Mouse (Mus musculus): ENCODE data around the gene Ralgps1. TPM values are rescaled to one million over a fixed set of nuclear protein-coding genes. Genes with fewer than 3 reads are reported as not detected.

Gene Ralgps1
- total and polyA plus RNA-seq, 3 experiments = 0.89 to 2.6 TPM; not detected in 1

DNA sequence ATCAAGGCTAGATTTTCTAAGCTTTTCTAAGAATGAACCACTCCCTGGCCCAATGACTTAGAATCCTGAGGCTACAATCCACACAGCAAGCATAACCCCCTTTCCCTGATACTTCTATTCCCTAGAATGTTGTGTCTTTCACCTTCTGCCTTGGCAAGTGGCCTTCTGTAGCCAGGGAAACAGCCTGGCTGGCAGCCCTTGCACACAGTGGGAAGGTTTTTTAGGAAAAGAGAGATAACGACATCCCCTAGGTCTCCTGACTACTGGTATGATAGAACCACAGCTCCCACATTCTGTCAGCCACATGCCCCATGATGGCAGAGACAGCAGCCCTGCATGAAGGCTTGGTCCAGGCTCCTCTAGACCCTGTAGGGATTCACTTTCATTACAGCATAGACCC, 99.8 kb downstream of the Ralgps1 start:
- H3K4me3 ChIP-seq (ENCODE audit: control insufficient read depth in 1 of 2, insufficient read depth in 1 of 2, low read depth in 2 of 2, low read length in 2 of 2) = no peak overlapping the region
- no peak for TF ChIP-seq CHD2 (IDR thresholded peaks at IDR 0.05; ENCODE audit: low read length)
- TF ChIP-seq JUND (IDR thresholded peaks at IDR 0.05; ENCODE audit: low read depth, low read length) = no peak
- TF ChIP-seq TAL1 (IDR thresholded peaks at IDR 0.05; ENCODE audit: low read length) = no peak
- H3K36me3 ChIP-seq (ENCODE audit: control insufficient read depth in 1 of 2, insufficient read depth in 2 of 2, low read length in 2 of 2) = no peaks in the 10 kb centered on the region
- H3K9ac ChIP-seq (ENCODE audit: control insufficient read depth, low read depth, low read length, poor library complexity, severe bottlenecking) = no peak overlapping the region
- H3K27ac ChIP-seq (ENCODE audit: control insufficient read depth, low read depth, low read length) = no peak overlapping the region
- no peaks in the 10 kb centered on the region for H3K4me1 ChIP-seq (ENCODE audit: control insufficient read depth in 1 of 2, insufficient read depth in 2 of 2, low read length in 2 of 2)
- no peak for DNase-seq (ENCODE audit: low read depth, low spot score)
- no peaks in the 10 kb centered on the region for H3K79me2 ChIP-seq (ENCODE audit: control insufficient read depth, insufficient read depth, low read length, poor library complexity)
- H3K27me3 ChIP-seq (ENCODE audit: control insufficient read depth in 1 of 2, insufficient read depth in 2 of 2, low read length in 2 of 2) = no peaks in the 10 kb centered on the region
- no peaks in the 10 kb centered on the region for H3K9me3 ChIP-seq (replicated peaks; ENCODE audit: insufficient read depth, low read length)

DNA sequence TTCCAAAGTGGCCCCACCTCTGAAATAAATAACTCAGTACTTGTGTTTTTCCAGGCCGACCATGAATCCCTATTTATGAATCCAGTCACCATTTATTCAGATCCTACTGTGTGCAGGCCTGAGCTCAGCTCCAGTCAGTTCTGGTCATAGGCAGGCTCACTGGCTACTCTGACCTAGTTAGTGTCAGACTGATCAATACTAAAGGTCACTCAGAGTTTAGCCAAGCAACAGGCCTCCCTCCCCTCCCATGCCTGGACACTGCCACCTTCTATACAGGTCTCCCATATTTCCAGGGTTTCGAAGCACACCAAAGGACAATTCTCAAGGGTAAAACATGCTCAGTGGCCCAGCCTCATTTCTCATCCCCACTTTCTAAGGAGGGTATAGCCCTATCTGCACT, 100.7 kb downstream of the Ralgps1 start:
- Histone ChIP-seq H3K4me1 (ENCODE audit: control insufficient read depth in 1 of 2, insufficient read depth in 2 of 2, low read length in 2 of 2) (no peaks in the 10 kb centered on the region), H3K4me3 (ENCODE audit: control insufficient read depth in 1 of 2, insufficient read depth in 1 of 2, low read depth in 2 of 2, low read length in 2 of 2) (no peak overlapping the region), H3K36me3 (ENCODE audit: control insufficient read depth in 1 of 2, insufficient read depth in 2 of 2, low read length in 2 of 2) (no peaks in the 10 kb centered on the region), H3K27ac (ENCODE audit: control insufficient read depth, low read depth, low read length) (no peak overlapping the region), H3K9ac (ENCODE audit: control insufficient read depth, low read depth, low read length, poor library complexity, severe bottlenecking) (no peak overlapping the region), H3K9me3 (replicated peaks; ENCODE audit: insufficient read depth, low read length) (no peaks in the 10 kb centered on the region), H3K79me2 (ENCODE audit: control insufficient read depth, insufficient read depth, low read length, poor library complexity) (no peaks in the 10 kb centered on the region), H3K27me3 (ENCODE audit: control insufficient read depth in 1 of 2, insufficient read depth in 2 of 2, low read length in 2 of 2) (no peaks in the 10 kb centered on the region)
- no peak for TF ChIP-seq GATA1 (IDR thresholded peaks at IDR 0.05; ENCODE audit: low read depth, low read length)
- no peak for TF ChIP-seq JUND (IDR thresholded peaks at IDR 0.05; ENCODE audit: low read depth, low read length)
- TF ChIP-seq NELFE (IDR thresholded peaks at IDR 0.05; ENCODE audit: low read depth, low read length) = no peak
- no peak for TF ChIP-seq POLR2AphosphoS2 (IDR thresholded peaks at IDR 0.05; ENCODE audit: low read length)
- TF ChIP-seq TCF12 (IDR thresholded peaks at IDR 0.05; ENCODE audit: low read depth, low read length) = no peak
- TF ChIP-seq MAX (IDR thresholded peaks at IDR 0.05; ENCODE audit: low read length) = no peak
- TF ChIP-seq ZMIZ1 (IDR thresholded peaks at IDR 0.05; ENCODE audit: low read depth, low read length) = no peak
- TF ChIP-seq TAL1 (IDR thresholded peaks at IDR 0.05; ENCODE audit: low read length) = no peak
- TF ChIP-seq ZC3H11A (IDR thresholded peaks at IDR 0.05; ENCODE audit: low read depth, low read length) = no peak
- no peak for TF ChIP-seq USF2 (IDR thresholded peaks at IDR 0.05; ENCODE audit: borderline replicate concordance in 1 of 2, insufficient read depth in 1 of 2, low read depth in 1 of 2, low read length in 2 of 2)
- no peak for DNase-seq (ENCODE audit: low read depth, low spot score)

GRCm38 (mm10) chr2:33269132-33269493, 102.2 kb downstream of the Ralgps1 start:
- H3K9ac ChIP-seq (ENCODE audit: control insufficient read depth, low read depth, low read length, poor library complexity, severe bottlenecking) = no peak overlapping the region
- no peak overlapping the region for H3K4me3 ChIP-seq (ENCODE audit: control insufficient read depth in 1 of 2, insufficient read depth in 1 of 2, low read depth in 2 of 2, low read length in 2 of 2)
- no peaks in the 10 kb centered on the region for H3K9me3 ChIP-seq (replicated peaks; ENCODE audit: insufficient read depth, low read length)
- no peak overlapping the region for H3K27ac ChIP-seq (ENCODE audit: control insufficient read depth, low read depth, low read length)
- H3K36me3 ChIP-seq (ENCODE audit: control insufficient read depth in 1 of 2, insufficient read depth in 2 of 2, low read length in 2 of 2) = no peaks in the 10 kb centered on the region
- H3K4me1 ChIP-seq (ENCODE audit: control insufficient read depth in 1 of 2, insufficient read depth in 2 of 2, low read length in 2 of 2) = no peaks in the 10 kb centered on the region
- H3K27me3 ChIP-seq (ENCODE audit: control insufficient read depth in 1 of 2, insufficient read depth in 2 of 2, low read length in 2 of 2) = no peaks in the 10 kb centered on the region
- DNase-seq (ENCODE audit: low read depth, low spot score) = no peak
- TF ChIP-seq NRF1 (IDR thresholded peaks at IDR 0.05; ENCODE audit: insufficient read depth, low read depth, low read length, poor library complexity, severe bottlenecking) = no peak
- no peak for TF ChIP-seq MXI1 (IDR thresholded peaks at IDR 0.05; ENCODE audit: low read depth, low read length)
- TF ChIP-seq ZKSCAN1 (IDR thresholded peaks at IDR 0.05; ENCODE audit: low read depth, low read length) = no peak
- no peak for TF ChIP-seq TAL1 (IDR thresholded peaks at IDR 0.05; ENCODE audit: low read length)
- TF ChIP-seq KAT2A (conservative IDR thresholded peaks at IDR 0.05; ENCODE audit: low read depth, low read length) = no peak
- H3K79me2 ChIP-seq (ENCODE audit: control insufficient read depth, insufficient read depth, low read length, poor library complexity) = no peaks in the 10 kb centered on the region

Data from MEL (cell line).